Mouse (Mus musculus) right cerebral cortex, postnatal 25 days (tissue): ENCODE measurements at regions not wholly inside any gene's neighbourhood (a gene's known extent, or its start where the extent isn't known, plus 50 kb on each side); places are given as distances from the start of the nearest gene placed in this dataset.
"Not testable (repeated sequence)": the region's sequence is repeated elsewhere in the genome, so short reads cannot be mapped to it uniquely, and the experiment has no call there.

Experiments used
- DNase-seq: peaks from one replicate; pipeline ENCODE4 v3.0.0; 2022

DNA sequence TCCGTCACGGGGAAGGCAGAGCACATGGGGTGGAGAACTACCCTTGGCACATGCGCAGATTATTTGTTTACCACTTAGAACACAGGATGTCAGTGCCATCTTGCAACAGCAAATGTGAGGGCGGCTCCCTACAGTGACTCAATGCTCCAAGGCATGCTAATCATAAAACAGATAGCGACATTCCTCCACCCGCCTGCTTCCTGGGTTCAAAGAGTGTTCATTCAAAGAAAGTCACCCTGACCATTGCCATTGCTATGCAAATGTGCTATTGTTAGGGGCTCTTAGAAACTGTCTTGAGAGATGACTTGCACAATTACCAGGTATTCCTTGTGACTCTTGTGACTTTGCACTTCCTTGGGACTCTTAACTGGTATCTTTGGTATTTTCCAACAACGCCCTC, 104.1 kb downstream of the H2al2a start:
- DNase-seq, result not testable (repeated sequence)

DNA sequence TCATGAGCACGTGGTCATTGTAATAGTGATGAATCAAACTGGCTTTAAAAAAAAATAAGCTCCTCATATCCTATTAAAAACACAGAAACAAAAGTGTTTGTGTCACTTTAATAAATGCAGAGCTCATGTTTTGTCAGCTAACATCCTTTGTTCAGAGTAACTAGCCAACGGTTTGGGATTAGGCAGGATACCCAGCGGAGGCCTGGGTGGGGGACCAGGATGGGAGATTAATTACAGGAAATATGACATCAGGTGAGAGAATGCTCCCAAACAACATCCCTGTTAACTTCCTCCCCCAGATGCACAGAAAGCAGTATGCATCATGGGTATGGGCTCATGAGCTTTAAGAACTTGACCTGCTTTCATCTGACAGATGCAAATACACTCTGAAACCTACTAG, 109.1 kb downstream of the H2al2a start:
- no peak for DNase-seq

DNA sequence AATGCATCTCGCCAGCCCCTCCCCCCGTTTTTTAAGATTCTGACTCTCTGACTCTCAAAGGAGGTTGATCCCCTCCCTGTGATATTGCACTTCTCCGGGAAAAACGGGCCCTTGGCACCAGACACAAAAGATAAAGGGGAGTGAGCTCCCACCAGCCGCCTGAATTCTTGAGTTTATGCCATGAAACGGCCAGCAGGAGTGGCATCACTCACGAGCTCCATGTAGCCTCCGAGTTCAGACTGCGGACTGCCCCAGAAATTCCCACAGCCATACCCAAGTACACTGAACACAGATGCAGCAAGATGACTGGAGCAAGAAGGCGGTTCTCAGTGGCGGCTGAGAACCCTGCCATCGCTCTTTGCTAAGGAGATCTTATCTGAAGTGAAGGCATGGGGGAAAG, 114.4 kb downstream of the H2al2a start:
- DNase-seq, result no peak

DNA sequence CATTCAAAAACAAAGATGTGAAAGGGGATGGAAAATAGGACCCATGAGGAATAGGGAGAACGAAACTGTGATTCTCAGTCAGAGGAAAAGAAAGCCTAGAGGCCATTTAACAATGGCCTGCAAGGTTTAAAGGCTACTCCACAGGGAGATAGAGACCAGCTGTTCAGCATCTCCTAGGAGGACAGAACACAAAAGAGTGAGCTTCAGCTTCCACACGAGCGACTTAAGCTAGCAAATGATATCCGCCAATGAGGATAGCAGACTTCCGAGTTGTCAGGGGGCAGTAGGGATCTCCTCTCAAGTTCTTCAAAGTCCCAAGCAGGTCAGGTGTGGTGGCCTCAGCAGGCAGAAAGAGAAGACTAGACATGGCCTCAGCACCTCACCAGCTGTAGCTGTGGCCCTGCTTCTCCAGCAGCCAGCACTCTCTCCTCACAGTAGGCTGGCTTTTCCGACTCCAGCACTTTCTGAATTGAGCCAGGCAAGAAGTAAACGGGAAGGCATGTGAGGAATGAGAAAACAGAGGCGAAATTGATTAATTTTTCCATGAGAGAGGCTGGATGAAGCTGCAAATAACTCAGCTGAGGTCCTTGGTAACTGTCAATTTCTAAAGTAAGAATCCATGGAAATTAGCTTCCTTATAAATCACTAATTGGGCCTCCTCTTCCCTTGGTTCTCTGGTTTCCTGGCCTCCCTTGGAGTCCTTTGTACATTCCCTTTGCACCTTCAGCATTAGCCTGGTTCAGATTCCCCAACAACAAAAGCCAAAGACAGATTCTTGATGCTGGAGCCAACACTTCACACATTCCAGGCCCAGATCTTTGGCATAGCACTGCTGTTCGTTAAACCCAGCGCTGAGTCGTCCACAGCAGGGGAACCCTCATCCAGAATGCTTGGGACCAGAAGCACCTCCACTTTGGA, 115.7 kb downstream of the H2al2a start:
- DNase-seq, result no peak

DNA sequence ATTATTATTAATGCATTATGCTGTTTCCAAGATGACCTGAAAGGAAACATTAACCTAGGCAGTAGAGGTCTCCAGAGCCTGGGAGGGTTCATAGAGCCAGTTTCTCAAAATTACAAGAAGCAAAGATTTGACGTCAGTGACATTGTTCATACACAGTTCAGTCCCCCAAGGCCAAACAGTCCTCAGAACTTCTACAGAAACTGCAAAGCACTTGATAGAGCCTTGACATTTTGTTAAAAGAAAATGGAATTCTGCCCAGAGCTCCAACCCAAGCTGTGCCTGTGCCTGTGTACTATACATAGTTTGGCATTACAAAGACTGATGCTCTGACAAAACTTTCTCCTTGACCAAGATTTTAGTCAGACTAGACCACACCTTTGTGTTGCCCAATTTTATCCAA, 118.9 kb downstream of the H2al2a start:
- no peak for DNase-seq

DNA sequence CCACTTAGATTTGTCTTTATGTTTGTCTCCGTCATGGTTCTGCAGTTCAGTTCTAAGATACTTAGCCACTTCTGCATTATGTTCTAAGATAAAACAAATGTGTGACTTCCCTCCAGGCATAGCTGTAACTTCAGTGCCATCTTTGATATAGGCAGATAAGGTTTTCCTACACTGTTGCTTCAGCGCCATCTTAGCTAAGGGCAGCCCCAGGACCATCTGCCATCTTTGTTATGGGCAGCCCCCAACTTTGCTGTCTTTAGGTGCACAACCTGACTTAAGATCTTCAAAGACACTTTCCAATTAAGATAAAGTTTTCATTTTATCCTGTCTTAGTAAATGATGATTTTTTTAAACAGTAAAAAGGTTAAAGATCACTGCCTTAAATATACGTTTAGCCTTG, 119.8 kb downstream of the H2al2a start:
- DNase-seq, result no peak

DNA sequence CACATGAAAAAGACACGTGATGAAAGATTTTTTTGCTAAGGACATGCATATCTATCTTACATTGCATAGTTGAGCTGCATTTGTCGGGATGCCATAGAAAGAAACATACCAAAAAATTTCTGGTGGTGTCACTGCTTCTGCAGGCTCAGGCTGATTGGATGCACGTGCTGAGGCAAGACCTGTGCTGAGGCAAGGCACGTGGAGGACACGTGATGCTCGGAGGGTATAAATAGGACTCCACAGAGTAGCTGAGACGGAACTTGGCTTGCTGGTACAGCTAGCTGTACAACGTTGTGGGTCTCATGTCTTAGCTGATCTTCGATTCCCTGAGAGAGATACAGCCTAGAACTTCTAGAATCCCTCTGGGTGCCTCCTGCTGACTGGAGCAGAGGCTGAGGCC, 120.6 kb downstream of the H2al2a start:
- no peak for DNase-seq

DNA sequence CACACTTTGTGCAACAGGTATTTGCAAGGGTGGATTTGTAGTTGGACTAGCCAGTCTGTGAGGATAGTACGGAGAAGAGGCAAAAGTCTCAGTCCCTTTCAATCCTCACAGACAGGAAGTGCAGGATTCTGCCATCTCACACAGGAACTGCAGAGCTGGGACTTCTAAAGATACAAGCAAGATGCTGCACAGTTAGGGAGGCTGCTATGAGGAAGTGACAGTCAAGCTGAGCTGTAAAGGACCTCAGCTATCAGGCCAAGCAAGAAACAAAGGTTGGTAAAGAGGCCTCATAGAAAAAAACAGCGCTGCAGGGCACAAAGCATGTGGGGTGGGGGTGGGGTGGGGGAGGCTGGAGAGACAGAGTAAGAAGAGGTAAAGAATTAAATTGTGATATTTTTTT, 126.2 kb downstream of the H2al2a start:
- DNase-seq, result no peak

DNA sequence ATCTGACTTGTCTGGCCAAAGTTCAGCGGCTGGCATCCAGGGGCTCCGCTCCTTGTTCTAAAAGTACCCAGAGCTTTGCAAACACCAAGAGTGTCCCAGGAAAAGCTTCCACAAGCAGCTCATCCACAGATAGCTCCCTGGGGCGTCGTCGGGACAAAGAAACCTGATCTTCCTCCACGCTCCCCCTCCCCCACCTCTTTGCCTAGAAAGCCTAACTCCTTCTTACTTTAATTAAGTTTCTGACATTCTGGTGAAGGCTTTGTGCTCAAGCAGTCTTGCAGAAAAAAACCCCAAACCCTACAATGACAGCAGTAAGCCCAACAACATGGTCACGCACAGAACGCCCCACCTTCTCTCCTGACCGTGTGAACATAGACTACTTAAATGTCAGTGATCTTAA, 128.6 kb downstream of the H2al2a start:
- DNase-seq, result no peak

DNA sequence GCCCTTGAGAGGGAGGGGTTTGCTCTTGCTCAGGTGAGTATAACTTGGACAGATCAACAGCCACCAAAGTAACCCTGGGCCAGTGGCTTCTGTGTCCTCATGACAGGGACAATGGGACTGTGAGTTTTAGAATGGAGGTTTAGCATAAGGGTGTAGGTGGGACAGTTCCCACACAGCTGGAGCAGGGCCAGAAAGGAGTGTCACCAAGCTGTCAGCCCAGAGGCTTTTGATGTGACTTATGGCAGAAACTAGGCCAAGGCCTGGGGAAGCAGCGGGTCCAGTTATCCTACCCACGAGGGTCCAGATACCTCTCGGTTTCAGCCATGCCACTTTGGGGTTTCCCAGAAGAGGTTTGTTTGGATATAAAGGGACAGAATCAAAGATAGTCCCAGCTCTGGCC, 129.4 kb downstream of the H2al2a start:
- DNase-seq, result no peak

DNA sequence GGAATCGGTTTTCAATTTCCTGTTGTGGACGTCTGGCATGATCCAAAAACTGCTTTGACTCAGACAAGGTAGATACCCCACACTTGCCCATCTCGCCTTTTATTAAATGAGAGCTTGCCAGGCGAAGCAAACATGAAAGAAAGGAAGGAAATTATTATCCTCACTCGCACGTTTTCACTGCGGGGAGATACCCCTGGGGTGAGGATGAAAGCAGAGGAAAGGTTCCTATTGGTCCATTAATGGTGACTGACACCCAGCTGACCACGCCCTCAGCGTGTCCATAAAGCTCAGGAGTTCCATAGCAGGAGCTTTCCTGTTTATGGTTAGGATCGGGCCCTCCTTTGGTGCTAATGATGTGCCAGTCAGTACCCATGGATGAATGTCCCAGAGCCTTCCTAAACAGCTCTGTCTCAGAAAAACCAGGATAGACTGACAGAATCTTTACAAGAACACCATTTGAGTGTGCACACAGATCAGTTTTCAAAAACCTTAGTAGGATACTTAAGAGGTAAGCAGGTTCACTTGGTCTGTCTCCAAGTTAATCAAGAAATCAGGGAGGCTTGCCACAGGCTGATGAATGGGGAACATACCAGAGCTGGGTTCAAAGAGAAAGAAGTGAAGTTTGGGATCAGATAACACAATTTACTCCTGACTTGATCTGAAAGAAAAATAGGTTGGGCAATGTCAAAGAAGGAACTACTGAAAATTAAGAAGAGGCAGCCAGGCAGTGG, 130.7 kb upstream of the Nebl start:
- no peak for DNase-seq

DNA sequence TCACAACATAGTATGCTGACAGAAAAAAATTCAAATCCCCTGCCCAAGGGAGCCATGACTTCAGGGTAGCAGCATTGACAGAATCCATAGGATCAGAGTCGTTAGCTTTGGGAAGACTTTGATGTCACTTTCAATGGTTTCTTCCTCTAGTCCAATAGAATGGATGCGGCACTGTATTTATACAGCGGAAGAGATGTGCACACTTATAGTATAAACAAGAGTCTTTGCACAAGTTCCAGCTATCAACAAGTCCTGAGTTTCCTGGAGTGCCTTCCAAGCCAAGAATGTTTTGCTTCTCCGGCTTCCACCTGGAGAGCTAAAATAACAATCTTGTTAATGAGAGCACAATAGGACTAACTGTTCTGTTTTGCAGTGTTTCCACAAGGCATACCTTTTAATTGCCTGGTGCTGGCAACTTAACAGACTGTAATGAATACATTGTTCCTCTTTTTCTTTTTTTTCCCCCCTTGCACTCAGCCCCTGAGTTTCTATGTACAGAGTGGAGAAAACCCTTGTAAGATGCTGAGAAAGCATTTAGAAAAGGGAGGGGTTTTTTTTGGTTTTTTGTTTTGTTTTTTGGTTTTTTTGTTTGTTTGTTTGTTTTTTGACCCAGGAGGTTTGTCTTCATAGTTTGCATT, 129.8 kb upstream of the Nebl start:
- no peak for DNase-seq

DNA sequence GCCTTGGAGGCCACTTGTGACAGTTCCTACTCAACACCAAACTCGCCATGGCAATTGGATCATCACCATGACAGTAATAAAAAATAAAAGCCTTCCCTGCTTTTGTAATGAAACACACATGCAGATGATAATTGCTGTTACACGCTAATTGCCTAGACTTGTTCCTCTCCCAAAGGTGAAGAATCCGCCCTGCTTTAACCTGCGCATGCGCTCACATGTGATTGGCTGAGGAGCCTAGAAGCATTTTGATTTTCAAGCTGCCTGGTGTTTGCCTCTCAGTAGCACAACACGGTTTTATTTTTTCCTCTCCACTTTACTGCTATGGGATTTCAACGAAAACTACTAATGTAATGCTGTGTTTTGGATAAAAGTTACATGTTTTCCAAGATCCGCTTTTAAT, 128.0 kb upstream of the Nebl start:
- DNase-seq, result no peak

DNA sequence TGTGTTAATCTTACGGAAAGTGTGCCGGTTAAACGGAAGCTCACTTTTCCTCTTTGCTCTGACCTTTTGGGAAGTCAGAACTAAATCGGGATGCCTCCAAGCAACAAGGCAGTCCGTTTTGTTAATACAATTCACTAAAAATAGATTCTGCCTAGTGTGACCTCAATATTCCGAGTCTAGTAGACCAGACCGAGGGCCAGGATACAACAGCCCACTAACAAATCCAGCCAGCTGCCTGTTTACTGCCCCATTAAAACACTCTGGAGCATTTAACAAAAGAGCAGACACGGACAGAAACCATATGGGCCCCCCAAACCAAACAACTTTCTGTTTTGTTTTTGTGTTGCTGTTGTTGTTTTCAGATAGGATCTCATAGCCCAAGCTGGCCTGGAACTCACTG, 127.1 kb upstream of the Nebl start:
- DNase-seq, result no peak

DNA sequence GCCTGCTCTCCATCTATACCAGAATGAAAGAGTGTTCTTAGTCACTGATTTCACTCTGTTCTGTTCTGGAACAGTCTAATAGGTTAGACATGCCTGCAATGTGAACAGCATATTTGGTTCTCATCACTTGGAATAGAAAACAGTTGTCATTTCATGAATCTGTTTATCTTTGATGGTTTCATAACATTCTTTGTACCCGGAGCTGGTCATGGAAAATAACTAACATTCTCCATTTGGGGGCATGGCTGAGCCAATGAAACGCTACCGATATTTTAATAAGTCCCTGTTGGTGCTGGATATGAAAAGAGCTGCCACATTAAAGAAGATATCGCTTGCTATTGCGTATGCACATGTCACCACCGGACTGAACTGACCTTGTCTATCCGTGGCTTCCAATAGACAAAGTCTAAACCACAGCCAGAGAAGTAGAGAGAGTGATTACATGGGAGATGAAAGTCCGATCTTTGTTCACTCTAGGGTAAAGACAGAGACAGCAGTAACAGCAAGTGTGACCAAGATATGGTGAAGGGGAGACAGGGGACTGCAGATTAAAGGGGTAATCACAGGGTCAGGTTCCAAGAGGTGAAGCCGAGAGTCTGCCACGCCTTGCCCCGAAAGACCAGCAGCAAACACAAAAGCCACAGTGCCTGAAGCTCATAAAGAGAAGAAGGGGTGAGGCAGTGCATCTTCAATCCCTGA, 124.5 kb upstream of the Nebl start:
- DNase-seq, result no peak

DNA sequence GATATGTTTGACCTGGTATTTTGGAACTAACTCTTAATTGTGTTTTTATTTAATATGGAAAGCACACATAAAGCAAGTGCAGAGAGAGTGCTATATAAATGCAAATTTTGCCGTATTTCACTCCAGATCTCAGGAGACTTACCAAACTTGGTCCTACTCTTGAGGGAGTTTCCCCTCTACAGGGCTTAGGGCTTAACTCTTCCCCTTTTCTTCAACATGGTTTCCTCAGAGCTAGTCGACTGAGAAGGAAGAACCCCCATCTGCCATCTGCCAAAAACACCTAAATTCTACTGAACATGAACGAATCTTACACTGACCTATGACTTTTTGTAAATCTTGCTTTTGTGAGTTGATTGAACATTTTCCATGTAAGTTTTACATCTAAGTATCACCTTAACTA, 122.8 kb upstream of the Nebl start:
- DNase-seq, result no peak

DNA sequence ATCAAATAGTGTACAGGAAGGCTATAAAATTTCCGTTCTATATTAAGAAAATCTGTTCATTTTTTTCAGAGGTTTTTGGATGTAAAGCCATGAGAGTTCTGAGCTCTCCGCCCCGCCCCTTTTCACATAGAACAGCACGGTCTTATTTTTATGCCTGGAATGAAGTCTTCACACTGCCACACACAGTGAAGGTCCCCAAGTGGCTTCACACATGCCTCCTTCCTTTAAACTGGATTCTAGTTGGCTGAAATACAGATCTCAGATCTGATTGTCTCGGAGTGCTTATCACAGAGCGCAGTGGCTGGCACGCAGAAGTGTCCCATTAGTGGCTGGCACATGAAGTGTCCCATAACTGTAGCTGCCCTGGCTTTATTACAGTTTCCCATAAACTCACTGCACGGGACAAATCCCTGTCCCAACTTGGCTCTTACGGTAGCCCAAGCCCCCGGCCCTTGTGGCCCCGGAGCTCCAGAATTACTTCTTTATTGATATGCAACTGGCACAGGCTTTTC, 122.3 kb upstream of the Nebl start:
- no peak for DNase-seq

DNA sequence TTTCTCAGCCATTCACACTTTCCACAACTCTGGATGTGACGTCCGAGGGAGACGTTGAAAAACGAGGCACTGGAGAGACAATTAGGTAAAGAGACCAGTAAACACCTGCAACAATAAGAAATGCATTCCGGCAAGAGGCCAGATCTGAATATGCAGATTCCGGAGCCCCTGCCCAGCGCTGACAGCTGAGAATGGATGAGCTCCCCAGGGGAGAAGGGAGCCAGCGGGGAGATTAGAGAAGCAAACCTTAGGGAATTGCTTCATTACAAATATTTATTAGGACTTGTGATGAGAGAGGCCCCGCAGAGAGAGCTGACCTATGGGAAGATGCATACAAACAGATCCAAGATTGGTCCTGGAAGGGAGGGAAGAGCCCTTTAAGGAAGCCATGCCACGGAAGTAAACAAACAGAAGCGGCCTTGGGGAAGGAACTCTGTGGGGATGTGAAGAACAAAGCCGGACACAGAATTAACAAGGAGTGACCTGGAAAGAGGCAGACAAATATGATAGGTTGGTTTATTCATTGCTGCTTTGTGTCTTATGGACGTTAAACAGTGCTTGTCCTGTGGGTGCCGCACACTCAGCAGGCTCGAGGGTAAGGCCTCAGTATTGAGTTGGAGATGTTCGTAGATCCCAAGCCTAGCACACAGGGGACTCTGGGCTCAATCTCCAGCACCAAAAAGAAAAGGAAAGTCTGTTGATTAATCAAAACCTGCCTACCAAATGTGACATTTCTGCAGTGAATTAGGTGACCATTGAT, 121.7 kb upstream of the Nebl start:
- no peak for DNase-seq

DNA sequence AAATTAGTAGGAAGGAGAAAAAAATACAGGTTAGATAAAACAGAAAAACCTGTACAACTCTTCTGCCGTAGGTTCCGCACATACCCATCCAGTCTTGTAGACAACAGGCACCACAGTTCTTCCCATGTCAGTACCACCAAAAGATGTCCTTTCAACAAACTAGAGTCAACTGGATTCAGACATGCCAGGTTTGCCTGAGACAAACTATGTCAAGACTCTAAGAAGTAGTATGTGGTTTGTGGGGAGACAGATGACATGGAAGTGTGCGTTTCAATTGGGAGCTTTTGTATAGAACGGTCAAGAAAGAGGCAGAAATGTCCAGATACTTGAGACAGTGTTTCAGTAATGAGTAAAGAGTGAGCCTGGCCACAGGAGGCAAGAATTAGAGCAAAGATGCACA, 119.5 kb upstream of the Nebl start:
- DNase-seq, result no peak

DNA sequence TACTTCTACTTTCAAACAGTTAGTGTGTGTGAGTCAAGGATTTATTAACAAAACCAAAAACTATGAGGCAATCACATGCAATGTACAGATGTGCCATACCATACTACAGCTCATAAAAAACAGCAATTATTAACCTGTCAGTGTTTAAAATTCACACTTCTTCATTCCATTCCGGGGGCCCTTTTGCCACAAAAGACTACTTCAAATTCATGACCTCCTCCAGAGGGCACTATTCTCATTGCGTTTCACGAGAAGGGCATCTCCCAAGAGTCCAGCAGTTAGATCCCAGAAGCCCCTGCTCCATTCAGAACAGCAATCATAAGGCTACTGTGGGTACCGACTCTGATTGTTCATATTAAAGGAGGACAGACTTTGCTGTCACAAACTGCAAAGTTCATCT, 118.0 kb upstream of the Nebl start:
- DNase-seq, result no peak

DNA sequence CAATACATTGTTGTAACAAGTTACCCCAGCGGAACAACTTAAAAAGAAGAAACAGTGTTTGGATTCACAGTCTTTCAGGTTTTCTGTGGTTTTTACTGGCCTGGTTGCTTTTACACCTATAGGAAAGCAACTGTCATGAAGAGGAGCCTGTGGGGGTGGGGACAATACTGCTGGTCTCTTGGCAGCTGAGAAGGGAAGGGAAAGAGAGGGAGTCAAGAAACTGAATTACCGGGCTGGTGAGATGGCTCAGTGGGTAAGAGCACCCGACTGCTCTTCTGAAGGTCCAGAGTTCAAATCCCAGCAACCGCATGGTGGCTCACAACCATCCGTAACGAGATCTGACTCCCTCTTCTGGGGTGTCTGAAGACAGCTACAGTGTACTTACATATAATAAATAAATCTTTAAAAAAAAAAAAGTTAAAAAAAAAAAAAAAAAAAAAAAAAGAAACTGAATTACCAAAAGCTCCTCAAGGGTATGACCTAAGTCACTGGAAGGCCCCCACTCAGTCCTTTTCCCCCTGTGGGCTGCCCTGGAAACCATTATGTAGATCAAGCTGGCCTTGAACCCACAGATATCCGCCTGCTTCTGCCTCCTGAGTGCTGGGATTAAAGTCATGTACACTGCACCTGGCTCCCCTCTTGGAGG, 114.3 kb upstream of the Nebl start:
- not testable (repeated sequence) for DNase-seq
